Mouse (Mus musculus) embryo, embryonic 9.5 days (tissue): ENCODE results near the gene Polr2e.

ENCODE experiments used
- DNase-seq: peaks from one replicate; pipeline ENCODE4 v3.0.0-alpha.2; 2017; ENCODE audit errors: extremely low spot score

The Polr2e gene

GRCm38 (mm10) chr10:80039559-80039979 lies at the start of gene Polr2e:
TSS of gene Polr2e (minus strand) at chr10:80039795.
- DNase-seq, result peak; percentile 99

GRCm38 (mm10) chr10:80089146-80089545 lies 49.6 kb upstream of the Polr2e start:
- no peak for DNase-seq

GRCm38 (mm10) chr10:80087483-80087882 lies 47.9 kb upstream of the Polr2e start:
- no peak for DNase-seq

- no peak for DNase-seq
Observed at GRCm38 (mm10) chr10:80086847-80087246, 47.3 kb upstream of the Polr2e start.

- DNase-seq, result no peak
Observed at GRCm38 (mm10) chr10:80084817-80085487, 45.4 kb upstream of the Polr2e start.

- no peak for DNase-seq
Observed at GRCm38 (mm10) chr10:80081075-80081474, 41.5 kb upstream of the Polr2e start.

GRCm38 (mm10) chr10:80080396-80081070 lies 40.9 kb upstream of the Polr2e start:
- no peak for DNase-seq

GRCm38 (mm10) chr10:80078366-80078765 lies 38.8 kb upstream of the Polr2e start:
- no peak for DNase-seq

- DNase-seq, result no peak
Observed at GRCm38 (mm10) chr10:80077312-80077711, 37.7 kb upstream of the Polr2e start.

- DNase-seq, result no peak
Observed at GRCm38 (mm10) chr10:80076386-80076785, 36.8 kb upstream of the Polr2e start.

GRCm38 (mm10) chr10:80075924-80076323 lies 36.3 kb upstream of the Polr2e start:
- no peak for DNase-seq

GRCm38 (mm10) chr10:80074813-80075601 lies 35.4 kb upstream of the Polr2e start:
- DNase-seq, result peak; percentile 29

- DNase-seq, result no peak
Observed at GRCm38 (mm10) chr10:80072623-80073489, 33.3 kb upstream of the Polr2e start.

- DNase-seq, result no peak
Observed at GRCm38 (mm10) chr10:80071516-80071900, 31.9 kb upstream of the Polr2e start.

GRCm38 (mm10) chr10:80070837-80071515 lies 31.4 kb upstream of the Polr2e start:
- no peak for DNase-seq

GRCm38 (mm10) chr10:80069948-80070450 lies 30.4 kb upstream of the Polr2e start:
- no peak for DNase-seq

GRCm38 (mm10) chr10:80069251-80069650 lies 29.7 kb upstream of the Polr2e start:
- DNase-seq, result no peak

GRCm38 (mm10) chr10:80063877-80064650 lies 24.5 kb upstream of the Polr2e start:
- DNase-seq, result no peak

GRCm38 (mm10) chr10:80063104-80063503 lies 23.5 kb upstream of the Polr2e start:
- no peak for DNase-seq
